Mouse (Mus musculus) C2C12 (cell line): ENCODE measurements around the gene Gpr108. TPM values are rescaled to one million over a fixed set of nuclear protein-coding genes. Genes with fewer than 3 reads are reported as not detected.

Source experiments
- H3K27me3 ChIP-seq: one replicate; pipeline ENCODE4 v1.6.1; 2011; ENCODE audit not compliant: control insufficient read depth, insufficient read depth, insufficient read length
- H3K36me3 ChIP-seq: one replicate; pipeline ENCODE4 v1.6.1; 2011; ENCODE audit not compliant: control insufficient read depth, insufficient read depth
- H3K4me3 ChIP-seq: one replicate; pipeline ENCODE4 v1.5.1; 2011; ENCODE audit warnings: mild to moderate bottlenecking, control low read depth; ENCODE audit not compliant: poor library complexity, insufficient read depth, severe bottlenecking
- H3K79me2 ChIP-seq: one replicate; pipeline ENCODE4 v1.6.1; 2011; ENCODE audit not compliant: control insufficient read depth, insufficient read depth
- H3K79me3 ChIP-seq: one replicate; pipeline ENCODE4 v1.6.1; 2011; ENCODE audit warnings: low read depth, control low read depth
- H3ac ChIP-seq: one replicate; pipeline ENCODE3; 2011; ENCODE audit warnings: low read depth; ENCODE audit not compliant: control insufficient read depth, insufficient read length
- CEBPB ChIP-seq: IDR thresholded peaks from one replicate; pipeline ENCODE4 v1.6.1; 2011; ENCODE audit warnings: low read depth, mild to moderate bottlenecking, control low read depth, moderate library complexity
- CTCF ChIP-seq: IDR thresholded peaks from one replicate; pipeline ENCODE4 v1.5.1; 2011; ENCODE audit not compliant: control insufficient read depth, insufficient read depth, insufficient read length
- FOSL1 ChIP-seq: IDR thresholded peaks from one replicate; pipeline ENCODE4 v1.8.0; 2011; ENCODE audit warnings: mild to moderate bottlenecking, low read length; ENCODE audit not compliant: poor library complexity, insufficient read depth, severe bottlenecking
- MAX ChIP-seq: IDR thresholded peaks from one replicate; pipeline ENCODE4 v1.6.1; 2011; ENCODE audit warnings: mild to moderate bottlenecking, control low read depth
- MYOD1 ChIP-seq: IDR thresholded peaks from one replicate; pipeline ENCODE4 v1.6.1; 2011; ENCODE audit warnings: low read depth; ENCODE audit not compliant: control insufficient read depth, insufficient read length
- MYOG ChIP-seq: IDR thresholded peaks from one replicate; pipeline ENCODE4 v1.6.1; 2011; ENCODE audit not compliant: control insufficient read depth, insufficient read length; ENCODE audit errors: extremely low read depth
- USF1 ChIP-seq: IDR thresholded peaks from one replicate; pipeline ENCODE4 v1.6.1; 2011; ENCODE audit warnings: low read depth, mild to moderate bottlenecking, control low read depth, moderate library complexity
- polyA plus RNA-seq: library from polyadenylated mRNA; unstranded; fragments of >200 nt; fragmentation: generic; extraction: Trizol; gene quantifications from one replicate; pipeline ENCODE4 v1.2.1, GENCODE M21; 2012; ENCODE audit warnings: missing spikeins

Gpr108 gene
- polyA plus RNA-seq, 1 experiment = 24.7 TPM

DNA sequence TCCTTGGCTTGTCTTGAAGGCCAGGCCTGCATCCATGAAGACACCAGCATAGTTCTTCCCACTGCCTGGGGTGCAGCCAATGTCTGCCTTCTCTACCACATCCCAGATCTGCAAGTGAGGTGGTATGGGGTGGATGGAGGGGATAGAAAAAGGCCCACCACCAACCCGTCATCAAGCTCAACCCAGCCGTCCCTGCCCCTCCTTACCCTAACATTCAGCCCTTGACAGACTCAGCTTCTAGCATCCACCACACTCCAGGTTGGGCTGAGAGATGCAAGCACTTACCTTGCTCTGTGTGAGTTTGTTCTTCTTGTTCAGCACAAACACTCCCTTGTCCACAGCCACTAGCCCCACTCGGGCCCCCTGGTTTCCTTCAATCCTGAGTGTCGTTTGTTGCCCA, 26.3 kb downstream of the Gpr108 start:
- no peak overlapping the region for H3ac ChIP-seq
- H3K36me3 ChIP-seq = no peaks in the 10 kb centered on the region
- TF ChIP-seq MYOG = no peak
- TF ChIP-seq MAX = no peak
- TF ChIP-seq USF1 = no peak
- TF ChIP-seq CTCF = no peak
- TF ChIP-seq CEBPB = no peak
- TF ChIP-seq FOSL1 = no peak
- TF ChIP-seq MYOD1 = no peak
- no peaks in the 10 kb centered on the region for H3K79me2 ChIP-seq
- H3K27me3 ChIP-seq = peaks cover 67% of the 10 kb centered on the region
- H3K4me3 ChIP-seq = no peak overlapping the region
- H3K79me3 ChIP-seq = no peaks in the 10 kb centered on the region

DNA sequence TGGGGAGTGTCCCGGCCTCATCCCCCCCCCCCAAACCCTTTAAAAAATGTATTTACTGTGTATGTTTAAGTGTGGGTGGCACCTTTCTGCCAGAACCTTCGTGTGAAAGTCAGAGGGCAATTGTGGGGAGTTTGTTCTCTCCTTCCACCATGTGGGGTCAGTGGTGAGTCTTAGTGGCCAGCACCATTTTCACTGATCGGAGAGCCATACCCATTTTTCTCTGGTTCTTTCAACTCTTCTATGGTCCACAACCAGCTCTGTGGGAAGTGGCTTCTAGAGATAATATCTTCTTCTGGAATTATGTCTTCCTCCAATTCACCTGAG, 28.4 kb downstream of the Gpr108 start:
- TF ChIP-seq CEBPB (no peak), MAX (no peak)
- Histone ChIP-seq H3K79me2 (no peaks in the 10 kb centered on the region), H3K79me3 (no peaks in the 10 kb centered on the region)

DNA sequence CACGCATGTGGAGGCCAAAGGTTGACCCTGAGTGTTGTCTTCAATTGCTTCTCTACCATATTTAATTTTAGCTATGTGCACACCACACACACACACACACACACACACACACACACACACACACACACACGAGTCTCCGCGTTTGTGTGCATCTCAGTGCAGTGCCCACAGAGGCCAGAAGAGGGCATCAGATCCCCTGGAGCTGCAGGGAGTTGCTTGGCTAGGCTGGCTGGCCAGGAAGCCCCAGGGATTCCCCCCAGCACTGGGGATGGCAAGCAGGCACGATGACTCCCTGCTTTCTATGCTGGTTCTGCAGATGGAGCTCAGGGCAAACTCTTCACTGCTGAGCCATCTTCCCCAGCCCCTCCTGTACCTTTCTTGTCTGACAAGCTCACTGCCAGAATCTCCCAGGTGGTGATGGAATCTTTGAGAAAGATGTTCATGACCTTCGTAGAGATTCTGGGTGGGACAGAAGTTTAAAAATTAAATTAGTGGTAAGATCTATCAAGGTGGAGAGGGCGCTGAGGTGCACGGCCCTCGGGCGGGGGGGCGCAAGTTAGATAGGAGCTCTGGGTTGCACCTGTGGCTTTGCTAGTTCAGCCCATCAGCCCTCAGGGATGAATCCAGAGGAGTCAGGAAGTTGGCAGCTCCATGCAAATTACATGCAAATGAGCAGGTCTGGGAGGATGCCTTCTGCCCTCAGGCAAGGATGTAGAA, 28.9 kb downstream of the Gpr108 start:
- Histone ChIP-seq H3K27me3 (peaks cover 64% of the 10 kb centered on the region), H3K4me3 (no peak overlapping the region), H3K36me3 (no peaks in the 10 kb centered on the region), H3K79me2 (no peaks in the 10 kb centered on the region), H3K79me3 (no peaks in the 10 kb centered on the region), H3ac (no peak overlapping the region)
- TF ChIP-seq MYOD1 (no peak), CTCF (peak; percentile 73)

More for the DNA sequence above, 28.4 kb downstream of the Gpr108 start:
- Histone ChIP-seq H3ac (no peak overlapping the region), H3K4me3 (no peak overlapping the region), H3K27me3 (peaks cover 64% of the 10 kb centered on the region), H3K36me3 (no peaks in the 10 kb centered on the region)

DNA sequence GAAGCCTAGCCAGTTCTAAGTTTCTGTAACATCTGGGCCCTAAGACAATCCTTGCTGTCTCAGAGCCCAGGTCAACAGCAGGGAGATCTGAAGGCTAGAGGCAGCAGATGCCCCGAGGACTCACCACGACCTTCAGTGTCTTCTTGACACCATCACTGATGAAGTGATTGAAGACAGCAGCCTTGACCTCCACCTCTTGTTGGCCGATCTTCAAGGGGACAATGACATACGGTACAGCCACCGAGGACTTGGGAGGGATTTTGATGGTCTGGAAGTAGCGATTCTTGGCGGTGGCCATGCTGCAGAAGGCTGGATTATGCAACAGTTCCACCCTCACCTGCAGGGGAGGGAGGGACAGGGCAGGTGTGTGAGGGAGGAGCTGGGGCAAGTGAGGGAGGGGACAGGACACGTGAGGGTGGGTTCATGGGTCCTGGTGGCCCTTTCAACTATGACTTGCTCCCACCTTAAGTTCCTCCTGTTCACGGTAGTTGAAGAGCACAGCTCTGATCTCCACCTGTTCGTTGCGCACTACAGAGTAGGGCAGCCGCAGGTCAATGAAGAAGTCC, 29.8 kb downstream of the Gpr108 start:
- H3K4me3 ChIP-seq = no peak overlapping the region
- peaks cover 62% of the 10 kb centered on the region for H3K27me3 ChIP-seq
- no peaks in the 10 kb centered on the region for H3K79me2 ChIP-seq
- no peak for TF ChIP-seq FOSL1
- TF ChIP-seq USF1 = no peak
- no peak for TF ChIP-seq CEBPB
- no peak for TF ChIP-seq CTCF
- TF ChIP-seq MYOG = no peak
- TF ChIP-seq MYOD1 = no peak
- TF ChIP-seq MAX = no peak
- H3ac ChIP-seq = no peak overlapping the region
- H3K36me3 ChIP-seq = no peaks in the 10 kb centered on the region
- H3K79me3 ChIP-seq = no peaks in the 10 kb centered on the region

DNA sequence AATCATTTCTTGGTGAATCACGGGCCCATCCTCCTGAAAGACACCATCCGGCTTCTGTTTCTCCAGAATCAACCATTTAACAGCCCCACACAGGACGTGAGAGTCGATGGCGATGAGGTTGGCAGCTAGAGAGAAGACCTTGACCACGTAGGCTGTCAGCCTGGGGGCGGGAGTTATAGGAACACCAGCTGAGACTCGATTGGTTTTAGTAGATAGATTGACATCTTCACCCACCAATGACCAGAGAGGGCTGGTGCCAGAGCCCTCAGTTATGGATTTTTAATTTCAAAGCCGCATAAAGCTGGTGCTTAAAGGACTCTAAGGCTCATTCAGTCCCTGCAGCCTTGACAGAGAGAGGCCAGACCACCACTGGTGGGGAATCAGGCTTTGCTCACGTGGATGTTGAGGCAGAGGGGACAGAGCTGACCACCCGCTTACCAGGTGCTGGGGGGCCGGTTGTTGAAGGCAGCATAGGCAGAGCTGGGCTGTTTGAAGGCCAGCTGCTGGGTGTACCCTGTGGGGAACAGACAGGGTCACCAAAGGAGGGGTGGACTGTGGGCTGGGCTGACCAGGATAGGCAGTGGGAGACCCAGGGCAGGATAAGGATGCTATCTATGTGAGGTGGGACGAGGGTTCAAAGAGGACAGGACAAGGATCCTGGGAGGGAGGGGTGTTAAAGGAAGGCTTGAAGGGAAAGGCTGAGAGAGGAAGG, 33.4 kb downstream of the Gpr108 start:
- no peaks in the 10 kb centered on the region for H3K79me3 ChIP-seq
- peaks cover 47% of the 10 kb centered on the region for H3K27me3 ChIP-seq
- H3K36me3 ChIP-seq = no peaks in the 10 kb centered on the region
- H3K79me2 ChIP-seq = no peaks in the 10 kb centered on the region
- TF ChIP-seq USF1 (no peak), MAX (no peak), FOSL1 (no peak), CTCF (no peak), CEBPB (no peak), MYOD1 (no peak), MYOG (no peak)
- H3K4me3 ChIP-seq = no peak overlapping the region
- no peak overlapping the region for H3ac ChIP-seq

DNA sequence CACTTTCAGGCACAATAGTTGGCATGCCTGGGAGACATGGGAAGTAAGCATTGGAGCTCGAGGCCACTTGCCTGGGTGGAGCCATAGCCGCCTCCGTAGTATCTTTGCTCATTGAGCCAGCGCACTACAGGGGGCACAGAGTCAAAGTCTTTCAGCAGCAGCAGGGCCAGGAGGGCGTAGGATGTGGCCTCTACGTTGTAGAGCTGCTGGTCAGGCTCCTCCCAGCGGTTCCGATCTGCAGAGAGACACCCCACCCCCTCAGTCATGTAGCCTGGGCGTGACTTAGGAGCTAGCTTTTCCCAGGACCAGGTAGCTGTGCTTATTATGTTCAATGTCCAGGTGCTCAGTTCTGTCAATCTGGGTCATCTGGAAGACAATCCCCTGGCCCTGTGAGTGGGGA, 36.7 kb downstream of the Gpr108 start:
- Histone ChIP-seq H3K79me2 (no peaks in the 10 kb centered on the region), H3K79me3 (no peaks in the 10 kb centered on the region), H3K27me3 (peaks cover 40% of the 10 kb centered on the region), H3ac (no peak overlapping the region), H3K36me3 (no peaks in the 10 kb centered on the region), H3K4me3 (no peak overlapping the region)
- TF ChIP-seq CEBPB (no peak), FOSL1 (no peak), CTCF (no peak), MAX (no peak), MYOD1 (no peak), MYOG (no peak), USF1 (no peak)
